ENCODE assay signal across 22 mouse cellular contexts in genomic region chr4:63308316-63308715, GRCm38 (mm10). TPM values are rescaled to one million over a fixed set of nuclear protein-coding genes. Genes with fewer than 3 reads are reported as not detected.
DNase-seq lines count a peak whose midpoint lies in the region; ATAC-seq lines count a peak whose summit lies in the region.
"Had no signal": no experiment of that assay in that cellular context is flagged by ENCODE, and none has a peak within 500 bp of the region (broad histone marks: within the 10 kb centered on the region; RNA-seq: fewer than 3 reads in every experiment).

No protein-coding gene starts in this region.

- H3K4me3 ChIP-seq in hindbrain, embryonic 16.5 days (ENCODE audit: low read length) = no peak overlapping the region
- no peak overlapping the region for H3K4me3 ChIP-seq in hindbrain, embryonic 10.5 days
- H3K4me3 ChIP-seq: heart, adult 2 months; hindbrain, embryonic 12.5 days; limb, embryonic 15.5 days had no signal

- no peaks in the 10 kb centered on the region for H3K4me1 ChIP-seq in hindbrain, embryonic 16.5 days (ENCODE audit: control insufficient read depth, insufficient read depth, low read depth, low read length)
- H3K4me1 ChIP-seq in hindbrain, embryonic 10.5 days (replicated peaks) = 0 out of 2 replicates have a peak, but pooled peaks cover 4% of the 10 kb centered on the region
- H3K4me1 ChIP-seq: hindbrain, embryonic 12.5 days had no signal

- peak; percentile 25; the same call in 1 of the 2 replicates for ATAC-seq in hindbrain, embryonic 16.5 days

- H3K9ac ChIP-seq in hindbrain, embryonic 16.5 days (ENCODE audit: low read depth, low read length) = no peak overlapping the region
- H3K9ac ChIP-seq: hindbrain, embryonic 12.5 days; limb, embryonic 15.5 days had no signal

- DNase-seq in adrenal gland, postnatal 14 days = peak; percentile 52
- DNase-seq in adrenal gland, postnatal 4 days (ENCODE audit: low spot score in 2 of 2) = no peak
- DNase-seq in hindbrain, embryonic 10.5 days (ENCODE audit: low spot score) = no peak
- peak; percentile 58 to 78 for DNase-seq in cerebellum, postnatal 14 days
- DNase-seq in skeletal muscle tissue, adult 2 months (ENCODE audit: low read depth, low spot score) = peak; percentile 59
- DNase-seq in layer of hippocampus, postnatal 36 days = no peak
- DNase-seq in retina, postnatal 1 day = no peak
- DNase-seq: adrenal gland, postnatal 36 days; kidney, adult 2 months; lung, adult 18-20 months; right cerebral cortex, adult 18-20 months had no signal

- no peak overlapping the region for H3K4me2 ChIP-seq in hindbrain, embryonic 16.5 days (ENCODE audit: low read length)
- H3K4me2 ChIP-seq: hindbrain, embryonic 12.5 days; limb, embryonic 15.5 days had no signal

- no peaks in the 10 kb centered on the region for H3K27me3 ChIP-seq in hindbrain, embryonic 16.5 days (replicated peaks; ENCODE audit: control insufficient read depth, insufficient read depth, low read length)
- peaks cover 6% of the 10 kb centered on the region; the same call in 1 of the 2 replicates for H3K27me3 ChIP-seq in hindbrain, embryonic 10.5 days (ENCODE audit: insufficient read depth, poor library complexity, severe bottlenecking)
- H3K27me3 ChIP-seq: limb, embryonic 15.5 days had no signal

- no peaks in the 10 kb centered on the region for H3K9me3 ChIP-seq in hindbrain, embryonic 16.5 days (ENCODE audit: control insufficient read depth, low read length)
- no peaks in the 10 kb centered on the region for H3K9me3 ChIP-seq in hindbrain, embryonic 10.5 days
- H3K9me3 ChIP-seq: hindbrain, embryonic 12.5 days; limb, embryonic 15.5 days had no signal

- 65% methylated on average over 3 of the region's 3 CpGs for WGBS in hindbrain, embryonic 16.5 days
- WGBS in hindbrain, embryonic 10.5 days = 71% methylated on average over 3 of the region's 3 CpGs

- H3K27ac ChIP-seq in hindbrain, embryonic 16.5 days (ENCODE audit: low read depth, low read length) = no peak overlapping the region
- no peak overlapping the region for H3K27ac ChIP-seq in hindbrain, embryonic 10.5 days
- H3K27ac ChIP-seq: heart, adult 2 months; hindbrain, embryonic 12.5 days; limb, embryonic 15.5 days had no signal

- H3K36me3 ChIP-seq in hindbrain, embryonic 16.5 days (ENCODE audit: control insufficient read depth, insufficient read depth, low read length) = no peaks in the 10 kb centered on the region
- no peaks in the 10 kb centered on the region for H3K36me3 ChIP-seq in hindbrain, embryonic 10.5 days
- H3K36me3 ChIP-seq: hindbrain, embryonic 12.5 days had no signal

RNA-seq across cellular contexts. Expression of gene Orm1, which starts 36.0 kb away (rescaled TPM):
- 7.2 and 16.7 TPM in 2 replicates for total RNA-seq in adrenal gland, postnatal 14 days (2021)
- total RNA-seq in adrenal gland, postnatal 4 days (2021) = 1 to 10 TPM; 1.2 to 1.6 TPM
- not detected in 2 replicates for polyA plus RNA-seq in hindbrain, embryonic 16.5 days (2015; fragmentation: Nextera tagmentation; extraction: Ambion mirVana)
- polyA plus RNA-seq in hindbrain, embryonic 10.5 days (2016; fragmentation: Nextera tagmentation; extraction: Ambion mirVana) = not detected in 2 replicates
- total RNA-seq in layer of hippocampus, postnatal 36 days (2021) = not detected
- total RNA-seq: layer of hippocampus, adult 18-20 months; left cerebral cortex, adult 8-10 months; neutrophil, adult 5-6 weeks had no signal
- polyA plus RNA-seq: forebrain, embryonic 11.5 days; hindbrain, embryonic 12.5 days had no signal

RNA-seq across cellular contexts. Expression of gene Orm3, which starts 47.6 kb away (rescaled TPM):
- 6.6 and 8.0 TPM in 2 replicates for total RNA-seq in adrenal gland, postnatal 14 days (2021)
- total RNA-seq in adrenal gland, postnatal 4 days (2021) = 1 to 10 TPM; 1.5 to 2.1 TPM
- not detected in 2 replicates for polyA plus RNA-seq in hindbrain, embryonic 16.5 days (2015; fragmentation: Nextera tagmentation; extraction: Ambion mirVana)
- polyA plus RNA-seq in hindbrain, embryonic 10.5 days (2016; fragmentation: Nextera tagmentation; extraction: Ambion mirVana) = not detected in 2 replicates
- not detected for total RNA-seq in layer of hippocampus, postnatal 36 days (2021)
- total RNA-seq: common myeloid progenitor, adult 5-6 weeks; layer of hippocampus, adult 18-20 months; left cerebral cortex, adult 8-10 months; megakaryocyte, adult 5-6 weeks; neutrophil, adult 5-6 weeks had no signal
- polyA plus RNA-seq: embryonic facial prominence, embryonic 14.5 days; forebrain, embryonic 11.5 days; heart, adult 2 months; hindbrain, embryonic 12.5 days; limb, embryonic 15.5 days had no signal

RNA-seq across cellular contexts. Expression of gene Orm2, which starts 53.9 kb away (rescaled TPM):
- total RNA-seq in adrenal gland, postnatal 14 days (2021) = 1.1 and 1.9 TPM in 2 replicates
- total RNA-seq in adrenal gland, postnatal 4 days (2021) = under 1 TPM in 1 of 2 experiments, not detected in 1; 0.59 TPM
- polyA plus RNA-seq in hindbrain, embryonic 16.5 days (2015; fragmentation: Nextera tagmentation; extraction: Ambion mirVana) = not detected in 2 replicates
- polyA plus RNA-seq in hindbrain, embryonic 10.5 days (2016; fragmentation: Nextera tagmentation; extraction: Ambion mirVana) = not detected in 2 replicates
- not detected for total RNA-seq in layer of hippocampus, postnatal 36 days (2021)
- total RNA-seq: common myeloid progenitor, adult 5-6 weeks; heart, adult 2 months; layer of hippocampus, adult 18-20 months; left cerebral cortex, adult 8-10 months; megakaryocyte, adult 5-6 weeks; neutrophil, adult 5-6 weeks had no signal
- polyA plus RNA-seq: embryonic facial prominence, embryonic 14.5 days; forebrain, embryonic 11.5 days; heart, adult 2 months; hindbrain, embryonic 12.5 days; kidney, adult 2 months had no signal

Comparison
In these comparisons a context has a peak if more than half of its experiments do, and no peak if none do; other contexts are left out.
1. DNase-seq: peak in adrenal gland, postnatal 14 days (single experiment), cerebellum, postnatal 14 days (2 of 2) and skeletal muscle tissue, adult 2 months (single experiment); none in adrenal gland, postnatal 4 days (0 of 2), hindbrain, embryonic 10.5 days (single experiment), layer of hippocampus, postnatal 36 days (0 of 2) and retina, postnatal 1 day (single experiment).